Mouse (Mus musculus) midbrain, embryonic 13.5 days (tissue): ENCODE data around the gene Grid1. TPM values are rescaled to one million over a fixed set of nuclear protein-coding genes. Genes with fewer than 3 reads are reported as not detected.

Experiments used
- ATAC-seq: fragments of 200-750 bp; cut with Nextera tagmentation; 2 replicates; pipeline ENCODE4 v1.8.0; 2017; ENCODE audit warnings: mild to moderate bottlenecking, moderate TSS enrichment, moderate library complexity
- H3K27ac ChIP-seq: fragments of 300-500 bp; sonication (generic); 2 replicates; pipeline ENCODE4 v1.5.1; 2015; ENCODE audit warnings: inconsistent platforms, mild to moderate bottlenecking, moderate library complexity
- H3K27me3 ChIP-seq: fragments of 300-500 bp; sonication (generic); 2 replicates; pipeline ENCODE4 v1.6.1; 2015; ENCODE audit warnings: mild to moderate bottlenecking, inconsistent platforms
- H3K36me3 ChIP-seq: fragments of 300-500 bp; sonication (generic); 2 replicates; pipeline ENCODE4 v1.6.1; 2015; ENCODE audit warnings: mild to moderate bottlenecking, inconsistent platforms
- H3K4me1 ChIP-seq: fragments of 300-500 bp; sonication (generic); replicated peaks from 2 replicates; pipeline ENCODE4 v1.6.1; 2015; ENCODE audit warnings: inconsistent platforms
- H3K4me2 ChIP-seq: fragments of 300-500 bp; sonication (generic); replicated peaks from 2 replicates; pipeline ENCODE4 v1.6.1; 2015; ENCODE audit warnings: moderate library complexity, mild to moderate bottlenecking, inconsistent platforms
- H3K4me3 ChIP-seq: fragments of 300-500 bp; sonication (generic); replicated peaks from 2 replicates; pipeline ENCODE4 v1.5.1; 2015; ENCODE audit warnings: mild to moderate bottlenecking, inconsistent platforms
- H3K9ac ChIP-seq: fragments of 300-500 bp; sonication (generic); replicated peaks from 2 replicates; pipeline ENCODE4 v1.6.1; 2015; ENCODE audit warnings: mild to moderate bottlenecking, inconsistent platforms
- H3K9me3 ChIP-seq: fragments of 300-500 bp; sonication (generic); 2 replicates; pipeline ENCODE4 v1.6.1; 2016; ENCODE audit warnings: mild to moderate bottlenecking, inconsistent platforms
- WGBS: fragments of 180-500 bp; shearing (Covaris S2); methylation state at CpG from one replicate; pipeline ENCODE4 v1.1.7; 2015; 5-methylcytosine and 5-hydroxymethylcytosine counted together
- polyA plus RNA-seq: library from polyadenylated mRNA; unstranded; fragments of >200 nt; fragmentation: Nextera tagmentation; extraction: Ambion mirVana; gene quantifications from 2 replicates; pipeline ENCODE4 v1.2.1, GENCODE M21; 2015

Gene Grid1
- polyA plus RNA-seq, 1 experiment from 2014 or later: 2.7 TPM

DNA sequence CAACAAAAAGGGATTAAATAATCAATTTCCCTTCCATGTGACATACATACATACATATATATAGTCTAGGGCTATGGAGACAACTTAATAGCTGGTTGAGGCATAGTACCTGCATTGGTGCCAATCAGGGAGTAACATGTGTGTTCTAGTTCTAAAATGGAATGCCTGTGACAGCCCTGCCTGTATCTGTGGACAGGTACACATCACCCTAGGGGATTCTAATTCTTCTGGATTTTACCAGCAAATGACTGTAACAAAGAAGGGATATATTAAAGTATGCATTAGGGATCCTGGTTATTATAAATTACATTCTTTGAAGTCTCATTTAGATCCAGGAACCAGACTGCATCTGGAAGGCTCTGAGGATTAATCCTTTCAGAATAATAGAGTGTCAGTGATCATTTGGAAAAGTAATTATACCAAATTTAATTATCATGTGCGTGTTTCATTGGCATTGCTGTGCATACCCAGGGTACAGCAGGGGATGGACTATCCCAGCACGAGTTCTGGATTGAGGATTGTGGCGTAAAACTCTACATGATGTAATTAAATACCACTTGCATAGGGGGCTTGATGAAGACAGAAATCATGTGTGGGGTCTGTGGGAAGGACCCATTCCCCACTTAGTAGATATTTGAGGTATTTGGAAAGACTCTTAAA lies 584.5 kb downstream of the Grid1 start:
- WGBS: 78% methylated on average over 3 of the region's 3 CpGs
- no peak overlapping the region for H3K4me2 ChIP-seq
- no peaks in the 10 kb centered on the region for H3K4me1 ChIP-seq
- no peak overlapping the region for H3K27ac ChIP-seq
- H3K36me3 ChIP-seq: no peaks in the 10 kb centered on the region
- no peaks in the 10 kb centered on the region for H3K9me3 ChIP-seq
- H3K9ac ChIP-seq: no peak overlapping the region
- H3K27me3 ChIP-seq: no peaks in the 10 kb centered on the region
- no peak overlapping the region for H3K4me3 ChIP-seq
- 0 out of 2 replicates have a peak, but pooled peaks have one; percentile 43 for ATAC-seq

DNA sequence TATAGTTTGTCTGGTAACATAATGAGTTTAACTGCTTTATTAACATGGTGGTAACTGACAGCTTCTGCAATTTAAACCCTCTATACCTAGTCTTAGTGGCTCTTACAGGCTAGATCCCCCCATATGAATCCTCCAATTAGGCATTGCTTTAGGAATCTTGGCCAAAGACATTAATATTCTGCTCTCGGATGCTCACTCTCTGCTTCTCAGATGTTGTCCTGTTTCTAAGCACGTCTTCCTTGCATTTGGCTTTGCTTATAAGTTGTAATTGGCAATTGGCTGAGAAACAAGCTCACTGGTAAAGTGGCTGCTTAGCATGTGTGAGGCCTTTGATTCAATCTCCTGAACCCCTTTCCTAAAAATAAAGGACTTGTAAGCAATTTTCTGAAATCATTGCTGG lies 610.4 kb downstream of the Grid1 start:
- no peak for ATAC-seq
- Histone ChIP-seq H3K27me3 (no peaks in the 10 kb centered on the region), H3K36me3 (no peaks in the 10 kb centered on the region), H3K4me3 (no peak overlapping the region), H3K9ac (no peak overlapping the region), H3K4me1 (no peaks in the 10 kb centered on the region), H3K27ac (no peak overlapping the region), H3K4me2 (no peak overlapping the region), H3K9me3 (no peaks in the 10 kb centered on the region)
- WGBS: 87% methylated on average over 2 of the region's 2 CpGs

DNA sequence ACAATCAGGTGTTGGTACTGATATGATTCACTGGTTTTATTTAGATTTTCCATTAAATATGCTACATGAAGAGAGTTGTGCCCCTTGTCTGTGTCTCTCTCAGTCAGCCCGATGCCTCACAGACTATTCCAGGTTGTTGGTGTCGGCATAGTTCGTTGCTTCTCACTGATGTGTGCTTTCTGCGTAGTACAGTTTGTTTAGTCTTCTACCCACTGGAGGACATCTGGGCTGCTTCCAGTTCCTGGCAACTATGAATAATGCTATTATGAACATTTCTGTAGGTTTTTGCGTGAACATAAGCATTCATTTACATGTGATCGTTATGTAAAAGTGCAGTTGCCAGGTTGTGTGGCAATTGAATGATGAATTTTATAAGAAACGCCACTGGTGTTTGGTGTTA lies 633.8 kb downstream of the Grid1 start:
- Histone ChIP-seq H3K27ac (no peak overlapping the region), H3K9ac (no peak overlapping the region), H3K36me3 (no peaks in the 10 kb centered on the region), H3K27me3 (no peaks in the 10 kb centered on the region), H3K9me3 (no peaks in the 10 kb centered on the region), H3K4me1 (no peaks in the 10 kb centered on the region), H3K4me3 (no peak overlapping the region), H3K4me2 (no peak overlapping the region)
- no peak for ATAC-seq
- 89% methylated on average over 7 of the region's 7 CpGs for WGBS

DNA sequence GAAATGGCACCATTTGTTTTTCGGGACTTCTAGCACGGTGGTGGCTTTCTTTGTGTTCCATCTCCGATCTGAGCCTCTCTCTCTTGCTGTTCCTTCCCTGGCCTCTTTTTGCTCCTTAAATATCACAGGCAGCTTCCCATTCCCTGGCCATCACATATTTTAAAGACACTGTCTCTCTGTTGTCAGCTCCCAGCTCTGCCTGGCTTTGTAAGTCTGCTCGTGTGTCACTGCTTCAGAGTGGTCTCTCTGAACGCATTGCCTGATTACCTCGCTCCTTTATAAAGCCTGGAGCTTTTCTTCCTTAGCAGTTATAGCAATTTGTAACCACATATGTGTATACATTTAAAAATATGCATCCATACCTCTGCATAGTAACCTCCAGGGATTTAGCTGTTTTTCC lies 648.3 kb downstream of the Grid1 start:
- no peak for ATAC-seq
- WGBS: 66% methylated on average over 6 of the region's 6 CpGs
- Histone ChIP-seq H3K9ac (no peak overlapping the region), H3K36me3 (no peaks in the 10 kb centered on the region), H3K27me3 (no peaks in the 10 kb centered on the region), H3K4me2 (no peak overlapping the region), H3K4me3 (no peak overlapping the region), H3K4me1 (no peaks in the 10 kb centered on the region), H3K9me3 (no peaks in the 10 kb centered on the region), H3K27ac (peak overlapping the region; percentile 47)

DNA sequence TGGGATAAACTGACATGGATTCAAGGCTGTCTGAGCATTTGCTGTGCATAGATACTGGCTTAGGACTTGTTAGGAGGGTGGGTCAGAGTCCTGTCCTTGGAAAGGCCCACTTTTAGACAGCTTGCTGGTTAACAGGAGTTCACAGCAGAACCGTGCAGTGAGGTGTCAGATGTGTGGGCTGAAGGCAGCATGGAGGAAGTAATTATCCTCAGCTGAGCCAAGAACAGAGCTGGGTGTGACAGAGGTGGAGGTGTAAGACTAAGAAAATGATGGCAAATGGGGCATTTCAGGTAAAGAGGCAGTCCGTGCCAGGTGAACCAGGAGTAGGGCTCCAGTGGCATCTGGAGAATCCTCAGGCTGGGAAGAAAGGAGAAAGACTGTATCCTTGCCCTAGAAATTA lies 666.1 kb downstream of the Grid1 start:
- 86% methylated on average over 2 of the region's 2 CpGs for WGBS
- Histone ChIP-seq H3K36me3 (no peaks in the 10 kb centered on the region), H3K27ac (no peak overlapping the region), H3K4me3 (no peak overlapping the region), H3K4me1 (no peaks in the 10 kb centered on the region), H3K9me3 (no peaks in the 10 kb centered on the region), H3K27me3 (no peaks in the 10 kb centered on the region), H3K9ac (no peak overlapping the region), H3K4me2 (no peak overlapping the region)
- no peak for ATAC-seq

DNA sequence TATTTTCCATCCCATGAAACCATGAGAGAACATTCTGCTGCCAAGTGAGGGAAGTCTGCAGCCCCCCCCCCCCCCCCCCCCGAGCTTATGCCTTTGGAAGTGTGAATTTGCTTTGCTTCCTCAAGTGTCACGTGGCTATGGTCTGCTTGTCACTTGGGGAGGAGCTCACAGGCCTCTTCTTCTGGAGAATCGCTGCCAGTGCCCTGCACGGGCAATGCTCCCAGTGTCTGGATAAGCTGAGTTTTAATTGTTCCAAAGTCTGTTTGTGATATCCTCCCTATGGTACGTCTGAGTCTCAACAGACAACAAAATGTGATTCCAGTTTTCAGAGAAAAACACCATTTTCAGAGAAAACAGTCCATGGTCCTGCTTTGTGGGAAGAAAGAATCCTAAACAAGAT lies 682.4 kb downstream of the Grid1 start:
- Histone ChIP-seq H3K9me3 (no peaks in the 10 kb centered on the region), H3K36me3 (no peaks in the 10 kb centered on the region), H3K9ac (no peak overlapping the region), H3K4me3 (no peak overlapping the region), H3K4me1 (0 out of 2 replicates have a peak, but pooled peaks cover 4% of the 10 kb centered on the region), H3K27me3 (no peaks in the 10 kb centered on the region), H3K27ac (no peak overlapping the region), H3K4me2 (no peak overlapping the region)
- 44% methylated on average over 5 of the region's 5 CpGs for WGBS
- no peak for ATAC-seq

DNA sequence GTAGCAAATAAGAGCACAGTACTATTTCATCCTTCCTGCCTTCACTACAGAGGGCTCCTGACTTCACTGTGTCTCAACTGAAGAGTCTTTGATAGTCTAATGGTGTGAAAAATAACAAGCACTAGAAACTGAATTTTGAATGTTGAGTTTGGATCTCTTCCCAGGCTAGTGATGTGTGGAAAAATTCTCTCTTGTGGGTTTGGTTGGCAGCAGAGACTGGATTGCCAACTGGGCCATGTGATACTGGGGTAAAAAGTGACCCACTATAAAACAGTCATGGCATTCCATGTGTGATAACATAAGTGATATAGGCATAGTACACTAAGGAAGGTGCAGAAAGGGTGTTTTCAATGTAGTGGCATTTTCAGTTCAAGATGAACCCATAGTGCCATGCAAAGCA lies 699.5 kb downstream of the Grid1 start:
- ATAC-seq: no peak
- H3K4me2 ChIP-seq: no peak overlapping the region

DNA sequence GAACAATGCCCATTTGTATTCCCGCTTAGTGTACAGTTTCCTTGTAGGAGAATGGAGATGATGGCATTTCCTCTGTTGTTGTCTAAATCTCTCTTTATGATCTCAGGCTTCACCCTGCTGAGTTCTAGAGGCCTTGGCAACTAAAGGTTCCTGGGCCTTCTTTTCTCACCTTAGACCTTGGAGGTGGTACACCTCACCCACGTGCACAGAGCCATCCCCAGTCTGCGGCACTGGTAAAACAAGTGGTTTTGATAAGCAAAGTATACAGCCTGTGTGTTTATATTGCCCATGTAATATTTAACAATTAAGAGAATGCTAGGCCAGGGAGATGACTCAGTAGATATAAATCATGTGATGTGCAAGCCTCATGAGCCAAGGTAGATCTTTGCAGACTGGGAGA lies 718.9 kb downstream of the Grid1 start:
- Histone ChIP-seq H3K4me3 (no peak overlapping the region), H3K27ac (no peak overlapping the region), H3K27me3 (no peaks in the 10 kb centered on the region), H3K9ac (no peak overlapping the region), H3K36me3 (no peaks in the 10 kb centered on the region), H3K4me1 (peaks cover 11% of the 10 kb centered on the region), H3K9me3 (no peaks in the 10 kb centered on the region), H3K4me2 (no peak overlapping the region)
- WGBS: 81% methylated on average over 3 of the region's 3 CpGs
- ATAC-seq: no peak

More for the DNA sequence above, 699.5 kb downstream of the Grid1 start:
- no peaks in the 10 kb centered on the region for H3K4me1 ChIP-seq
- no peaks in the 10 kb centered on the region for H3K36me3 ChIP-seq
- H3K27me3 ChIP-seq: no peaks in the 10 kb centered on the region
- H3K9ac ChIP-seq: no peak overlapping the region
- no peaks in the 10 kb centered on the region for H3K9me3 ChIP-seq
- no peak overlapping the region for H3K4me3 ChIP-seq
- no peak overlapping the region for H3K27ac ChIP-seq

DNA sequence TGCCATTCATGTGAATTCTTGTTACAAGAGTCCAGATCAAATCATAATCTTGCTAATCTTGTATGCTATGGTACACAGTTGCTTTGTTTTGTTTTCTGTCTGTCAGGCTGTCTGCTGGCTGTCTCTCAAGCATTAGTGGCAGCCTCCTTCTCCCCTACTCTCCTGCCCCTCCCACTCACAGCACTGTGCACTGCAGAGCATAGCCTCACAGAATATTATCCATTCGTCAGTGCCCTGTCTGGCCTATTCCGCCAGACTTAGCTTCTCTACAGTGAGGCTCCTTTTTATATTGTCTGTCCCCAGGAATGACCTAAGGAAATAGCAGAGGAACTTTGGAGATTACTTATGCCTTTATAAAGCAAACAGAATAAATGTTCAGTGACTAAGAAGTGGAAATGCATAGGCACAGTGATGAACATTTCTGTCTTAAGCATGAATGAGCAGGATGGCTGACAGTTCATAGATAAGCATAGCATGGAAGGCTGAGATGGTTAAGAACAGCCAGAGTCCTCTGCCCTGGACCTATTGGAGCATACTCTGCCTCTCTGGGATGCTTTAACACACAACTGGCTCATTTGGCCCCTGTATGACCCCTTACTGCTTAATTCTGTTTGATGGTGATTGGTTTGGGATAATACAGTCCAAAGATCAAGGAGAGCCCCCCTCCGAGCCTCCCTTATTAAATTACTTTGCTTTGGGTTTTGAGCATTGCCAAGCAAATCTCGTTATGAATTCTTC lies 721.5 kb downstream of the Grid1 start:
- no peak overlapping the region for H3K9ac ChIP-seq
- H3K4me2 ChIP-seq: no peak overlapping the region
- 24% methylated on average over 4 of the region's 4 CpGs for WGBS
- H3K27me3 ChIP-seq: no peaks in the 10 kb centered on the region
- ATAC-seq: peak; percentile 67; the same call in 1 of the 2 replicates
- H3K27ac ChIP-seq: no peak overlapping the region
- H3K4me3 ChIP-seq: no peak overlapping the region
- H3K9me3 ChIP-seq: no peaks in the 10 kb centered on the region
- H3K36me3 ChIP-seq: no peaks in the 10 kb centered on the region
- H3K4me1 ChIP-seq: peaks cover 11% of the 10 kb centered on the region

DNA sequence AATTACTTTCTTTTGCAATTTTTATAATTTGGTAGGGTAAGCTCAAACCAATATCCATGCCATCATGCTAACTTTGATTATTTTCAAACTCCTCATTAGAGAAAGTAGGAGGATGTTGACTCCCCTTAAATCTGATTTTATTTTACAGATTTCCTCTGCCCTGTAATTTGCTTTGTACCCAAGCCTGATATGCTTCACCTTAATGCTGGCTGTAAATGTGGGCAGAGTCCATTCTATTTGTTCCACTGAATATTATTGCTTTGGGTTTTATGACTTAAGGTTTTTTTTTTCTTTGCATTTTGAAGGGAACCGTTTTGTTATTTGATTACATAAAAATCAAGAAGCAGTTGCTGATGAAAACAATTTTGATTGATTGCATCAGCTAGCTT lies 722.1 kb downstream of the Grid1 start:
- no peak for ATAC-seq
- no peak overlapping the region for H3K4me3 ChIP-seq

DNA sequence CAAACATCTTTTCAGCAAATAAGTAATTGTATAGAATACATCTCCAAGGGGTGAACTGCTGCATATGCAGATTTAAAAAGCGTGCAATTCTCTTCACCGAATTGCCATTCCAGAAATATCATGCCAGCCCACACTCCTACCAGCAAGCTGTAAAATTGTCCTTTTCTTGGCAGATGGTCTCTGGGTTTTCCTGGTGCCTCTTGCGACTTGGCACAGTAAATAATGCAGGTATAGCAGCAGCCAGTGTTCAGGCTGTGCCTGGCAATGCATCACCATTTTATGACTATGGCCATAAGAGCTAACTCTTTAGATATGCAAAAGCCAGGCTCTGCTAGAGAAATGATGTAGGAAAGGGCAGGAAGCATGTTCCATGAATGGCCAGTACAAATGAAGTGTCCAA lies 734.4 kb downstream of the Grid1 start:
- H3K4me1 ChIP-seq: no peaks in the 10 kb centered on the region
- H3K4me2 ChIP-seq: no peak overlapping the region

More for the DNA sequence above, 722.1 kb downstream of the Grid1 start:
- H3K4me1 ChIP-seq: peaks cover 11% of the 10 kb centered on the region
- 80% methylated on average over 1 of the region's 1 CpGs for WGBS
- no peak overlapping the region for H3K27ac ChIP-seq
- no peaks in the 10 kb centered on the region for H3K27me3 ChIP-seq
- H3K9me3 ChIP-seq: no peaks in the 10 kb centered on the region
- H3K36me3 ChIP-seq: no peaks in the 10 kb centered on the region
- H3K4me2 ChIP-seq: no peak overlapping the region
- no peak overlapping the region for H3K9ac ChIP-seq

DNA sequence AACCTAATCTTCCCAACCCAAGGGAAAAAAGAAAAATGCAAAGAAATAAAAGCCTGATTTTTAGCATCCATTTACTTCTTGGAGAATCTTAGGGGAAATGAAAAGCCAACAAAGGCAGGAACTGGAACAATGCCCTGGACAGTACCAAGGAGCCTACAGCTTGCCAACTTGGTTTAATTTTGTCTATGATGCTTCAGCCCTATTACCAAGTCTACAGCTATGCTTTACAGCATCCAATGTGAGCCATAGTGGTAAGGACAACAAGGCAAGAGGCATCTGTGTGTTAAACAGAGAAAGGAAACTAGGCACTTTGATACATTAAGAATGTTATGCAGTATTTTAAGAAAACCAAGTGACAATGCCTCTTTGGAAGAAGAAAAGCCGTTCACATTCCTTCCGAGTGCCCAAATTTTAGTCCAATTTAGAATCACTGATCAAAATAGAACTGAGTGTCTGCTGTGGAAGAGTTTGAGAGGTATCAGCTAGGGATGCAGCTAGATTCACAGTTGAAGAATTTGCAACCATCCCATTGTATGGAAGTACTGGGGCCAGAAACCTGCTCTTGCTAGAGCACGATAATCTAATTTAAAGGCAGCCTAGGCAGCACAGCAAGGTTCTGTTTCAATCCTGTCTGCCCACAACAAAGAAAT lies 741.5 kb downstream of the Grid1 start:
- no peak overlapping the region for H3K9ac ChIP-seq
- H3K27ac ChIP-seq: no peak overlapping the region
- no peak overlapping the region for H3K4me3 ChIP-seq
- ATAC-seq: no peak
- 91% methylated on average over 3 of the region's 3 CpGs for WGBS
- H3K4me1 ChIP-seq: no peaks in the 10 kb centered on the region
- no peaks in the 10 kb centered on the region for H3K9me3 ChIP-seq
- no peaks in the 10 kb centered on the region for H3K27me3 ChIP-seq
- H3K4me2 ChIP-seq: no peak overlapping the region
- H3K36me3 ChIP-seq: no peaks in the 10 kb centered on the region

More for the DNA sequence above, 734.4 kb downstream of the Grid1 start:
- no peaks in the 10 kb centered on the region for H3K36me3 ChIP-seq
- WGBS: 89% methylated on average over 3 of the region's 3 CpGs
- no peak overlapping the region for H3K4me3 ChIP-seq
- H3K27ac ChIP-seq: no peak overlapping the region
- no peak for ATAC-seq
- no peak overlapping the region for H3K9ac ChIP-seq
- H3K27me3 ChIP-seq: no peaks in the 10 kb centered on the region
- H3K9me3 ChIP-seq: no peaks in the 10 kb centered on the region
